Mouse (Mus musculus) intestine, postnatal 0 days (tissue): ENCODE data around the gene Clec1b. TPM values are rescaled to one million over a fixed set of nuclear protein-coding genes. Genes with fewer than 3 reads are reported as not detected.

Experiments used
- ATAC-seq: fragments of 200-750 bp; cut with Nextera tagmentation; 2 replicates; pipeline ENCODE4 v1.8.0; 2017; ENCODE audit warnings: mild to moderate bottlenecking, moderate TSS enrichment, moderate library complexity
- H3K27ac ChIP-seq: fragments of 300-500 bp; sonication (generic); 2 replicates; pipeline ENCODE4 v1.5.1; 2014; ENCODE audit warnings: mild to moderate bottlenecking, low read depth, low read length, moderate library complexity
- H3K27me3 ChIP-seq: fragments of 300-500 bp; sonication (generic); replicated peaks from 2 replicates; pipeline ENCODE4 v1.6.1; 2014; ENCODE audit warnings: low read length, mixed read lengths; ENCODE audit not compliant: control insufficient read depth, insufficient read depth
- H3K36me3 ChIP-seq: fragments of 300-500 bp; sonication (generic); 2 replicates; pipeline ENCODE4 v1.6.1; 2014; ENCODE audit warnings: mild to moderate bottlenecking, moderate library complexity; ENCODE audit not compliant: control insufficient read depth, insufficient read depth
- H3K4me1 ChIP-seq: fragments of 300-500 bp; sonication (generic); replicated peaks from 2 replicates; pipeline ENCODE4 v1.6.1; 2014; ENCODE audit warnings: antibody characterized with exemption, low read length, mixed read lengths; ENCODE audit not compliant: control insufficient read depth, insufficient read depth
- H3K4me2 ChIP-seq: fragments of 300-500 bp; sonication (generic); replicated peaks from 2 replicates; pipeline ENCODE4 v1.6.1; 2014; ENCODE audit warnings: low read depth, mild to moderate bottlenecking, moderate library complexity
- H3K4me3 ChIP-seq: fragments of 300-500 bp; sonication (generic); 2 replicates; pipeline ENCODE4 v1.5.1; 2014; ENCODE audit warnings: low read depth, low read length
- H3K9ac ChIP-seq: fragments of 300-500 bp; sonication (generic); 2 replicates; pipeline ENCODE4 v1.6.1; 2014; ENCODE audit warnings: mild to moderate bottlenecking, low read depth, low read length
- H3K9me3 ChIP-seq: fragments of 300-500 bp; sonication (generic); 2 replicates; pipeline ENCODE4 v1.6.1; 2016; ENCODE audit warnings: mixed run types; ENCODE audit not compliant: control insufficient read depth
- CTCF ChIP-seq: sonication (generic); IDR thresholded peaks from 2 replicates; pipeline ENCODE4 v1.5.1; 2016; ENCODE audit warnings: low read depth, mild to moderate bottlenecking, control low read depth, antibody characterized with exemption, moderate library complexity
- WGBS: fragments of 180-500 bp; shearing (Covaris S2); extraction: QIAGEN DNeasy Blood & Tissue Kit; methylation state at CpG from one replicate; pipeline ENCODE4 v1.1.7; 2014; 5-methylcytosine and 5-hydroxymethylcytosine counted together
- polyA plus RNA-seq: library from polyadenylated mRNA; unstranded; fragments of >200 nt; fragmentation: Nextera tagmentation; extraction: Ambion mirVana; gene quantifications from 2 replicates; pipeline ENCODE4 v1.2.1, GENCODE M21; 2015

Gene Clec1b
- polyA plus RNA-seq, 1 experiment from 2014 or later: 0.29 TPM

GRCm38 (mm10) chr6:129383466-129383865 is 13.6 kb upstream of the Clec1b start:
- H3K9ac ChIP-seq: no peak overlapping the region
- no peaks in the 10 kb centered on the region for H3K9me3 ChIP-seq
- no peaks in the 10 kb centered on the region for H3K4me1 ChIP-seq
- no peaks in the 10 kb centered on the region for H3K36me3 ChIP-seq
- no peak for TF ChIP-seq CTCF
- H3K4me2 ChIP-seq: no peak overlapping the region; the same call in 1 of the 2 replicates
- ATAC-seq: peak; percentile 75
- 22% methylated on average over 3 of the region's 3 CpGs for WGBS
- H3K27me3 ChIP-seq: no peaks in the 10 kb centered on the region
- H3K4me3 ChIP-seq: no peak overlapping the region
- H3K27ac ChIP-seq: no peak overlapping the region

GRCm38 (mm10) chr6:129385000-129385399 is 12.1 kb upstream of the Clec1b start:
- Histone ChIP-seq H3K9ac (no peak overlapping the region), H3K4me1 (no peaks in the 10 kb centered on the region), H3K9me3 (no peaks in the 10 kb centered on the region), H3K4me3 (no peak overlapping the region), H3K4me2 (no peak overlapping the region), H3K27ac (no peak overlapping the region), H3K27me3 (no peaks in the 10 kb centered on the region), H3K36me3 (no peaks in the 10 kb centered on the region)
- no peak for TF ChIP-seq CTCF
- no peak for ATAC-seq
- WGBS: 81% methylated on average over 4 of the region's 4 CpGs

DNA sequence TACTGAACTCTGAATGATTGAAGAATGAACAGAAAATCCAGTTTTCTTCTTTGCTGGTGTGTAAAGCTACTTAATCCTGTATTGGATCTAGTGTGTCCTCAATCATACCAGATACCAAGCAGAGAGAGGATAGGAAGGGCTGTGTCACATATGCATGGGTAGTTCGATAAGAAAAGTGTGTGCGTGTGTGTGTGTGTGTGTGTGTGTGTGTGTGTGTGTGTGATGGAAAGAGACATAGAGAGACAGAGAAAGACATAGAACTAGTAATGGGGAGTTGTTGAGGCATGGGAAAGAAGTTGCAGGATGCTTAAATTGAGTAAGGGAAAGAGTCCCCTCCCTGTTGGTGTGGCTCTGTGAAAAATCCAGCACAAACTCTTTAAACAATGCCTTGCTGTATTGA is 11.3 kb upstream of the Clec1b start, which contains the start of gene Clec12b:
Clec12b (minus strand) TSS at position 101 of the 400 bp plus-strand sequence.
- H3K4me3 ChIP-seq: no peak within 1 kb of the TSS
- 88% methylated on average over 2 of the region's 2 CpGs for WGBS
- no peak for ATAC-seq

GRCm38 (mm10) chr6:129393087-129393720 is 3.9 kb upstream of the Clec1b start:
- Histone ChIP-seq H3K27me3 (no peaks in the 10 kb centered on the region), H3K4me1 (no peaks in the 10 kb centered on the region), H3K36me3 (no peaks in the 10 kb centered on the region), H3K27ac (no peak overlapping the region), H3K9me3 (no peaks in the 10 kb centered on the region), H3K9ac (no peak overlapping the region), H3K4me3 (no peak overlapping the region), H3K4me2 (no peak overlapping the region)
- 20% methylated on average over 2 of the region's 2 CpGs for WGBS
- ATAC-seq: no peak
- peak; percentile 80 for TF ChIP-seq CTCF

More for the DNA sequence above, 11.3 kb upstream of the Clec1b start, which contains the start of gene Clec12b:
- Histone ChIP-seq H3K4me2 (no peak within 1 kb of the TSS), H3K9ac (no peak within 1 kb of the TSS), H3K27me3 (no peaks in the 10 kb centered on the region), H3K9me3 (no peaks in the 10 kb centered on the region), H3K27ac (no peak within 1 kb of the TSS), H3K4me1 (no peaks in the 10 kb centered on the region), H3K36me3 (no peaks in the 10 kb centered on the region)
- no peak for TF ChIP-seq CTCF

- H3K9me3 ChIP-seq: no peaks in the 10 kb centered on the region
- H3K4me2 ChIP-seq: no peak overlapping the region
- no peak overlapping the region for H3K4me3 ChIP-seq
- 68% methylated on average over 6 of the region's 6 CpGs for WGBS
- H3K36me3 ChIP-seq: no peaks in the 10 kb centered on the region
- H3K4me1 ChIP-seq: no peaks in the 10 kb centered on the region
- no peak overlapping the region for H3K27ac ChIP-seq
- H3K9ac ChIP-seq: no peak overlapping the region
- H3K27me3 ChIP-seq: no peaks in the 10 kb centered on the region
- no peak for TF ChIP-seq CTCF
- no peak for ATAC-seq
These were observed 3.4 kb upstream of the Clec1b start for GRCm38 (mm10) chr6:129393732-129394131.

DNA sequence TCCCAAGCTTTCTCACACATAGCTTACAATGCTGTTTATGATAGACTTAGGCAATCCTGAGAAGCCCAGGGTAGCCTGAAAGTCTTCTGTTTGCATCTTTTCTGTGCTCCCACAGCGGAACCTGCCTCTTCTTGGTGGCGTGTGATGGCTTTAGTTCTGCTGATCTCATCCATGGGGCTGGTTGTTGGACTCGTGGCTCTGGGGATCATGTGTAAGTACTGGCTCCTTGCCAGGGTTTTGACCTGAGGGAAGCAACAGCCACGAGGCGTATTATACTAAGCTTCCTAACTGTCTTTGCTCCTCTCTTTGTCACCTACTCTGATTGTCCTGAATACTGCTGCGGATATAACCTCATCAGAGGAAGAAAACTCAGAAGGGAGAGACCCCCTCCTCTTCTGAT is 2.8 kb downstream of the Clec1b start:
- 37% methylated on average over 6 of the region's 6 CpGs for WGBS
- Histone ChIP-seq H3K9ac (no peak overlapping the region), H3K4me2 (no peak overlapping the region), H3K27me3 (no peaks in the 10 kb centered on the region), H3K4me3 (no peak overlapping the region), H3K36me3 (no peaks in the 10 kb centered on the region), H3K4me1 (no peaks in the 10 kb centered on the region), H3K27ac (no peak overlapping the region), H3K9me3 (no peaks in the 10 kb centered on the region)
- no peak for TF ChIP-seq CTCF
- no peak for ATAC-seq

GRCm38 (mm10) chr6:129402404-129402803 is 5.3 kb downstream of the Clec1b start:
- Histone ChIP-seq H3K9me3 (no peaks in the 10 kb centered on the region), H3K4me3 (no peak overlapping the region), H3K27me3 (no peaks in the 10 kb centered on the region), H3K9ac (no peak overlapping the region), H3K4me1 (no peaks in the 10 kb centered on the region), H3K4me2 (no peak overlapping the region), H3K36me3 (no peaks in the 10 kb centered on the region), H3K27ac (no peak overlapping the region)
- no peak for ATAC-seq
- TF ChIP-seq CTCF: no peak
- 93% methylated on average over 2 of the region's 2 CpGs for WGBS
